17 mouse cellular contexts compared by ENCODE assay signal in genomic region chr9:101240161-101240560, GRCm38 (mm10).
"Had no signal": no experiment of that assay in that cellular context is flagged by ENCODE, and none has a peak within 500 bp of the region (broad histone marks: within the 10 kb centered on the region; RNA-seq: fewer than 3 reads in every experiment).

No protein-coding gene starts in this region.

- ATAC-seq: hindbrain, postnatal 0 days; intestine, embryonic 16.5 days had no signal

- DNase-seq: gastrocnemius, adult 2 months; gastrocnemius, postnatal 10 days; gastrocnemius, postnatal 36 days; heart, adult 18-20 months; heart, postnatal 10 days; heart, postnatal 4 days; kidney, adult 11 months; kidney, adult 2 months; kidney, adult 9 months; kidney, postnatal 14 days; kidney, postnatal 36 days; layer of hippocampus, adult 9-11 months; layer of hippocampus, postnatal 36 days; liver; liver, embryonic 13.5 days had no signal
